ENCODE assay signal across 21 mouse cellular contexts in the genomic region with DNA sequence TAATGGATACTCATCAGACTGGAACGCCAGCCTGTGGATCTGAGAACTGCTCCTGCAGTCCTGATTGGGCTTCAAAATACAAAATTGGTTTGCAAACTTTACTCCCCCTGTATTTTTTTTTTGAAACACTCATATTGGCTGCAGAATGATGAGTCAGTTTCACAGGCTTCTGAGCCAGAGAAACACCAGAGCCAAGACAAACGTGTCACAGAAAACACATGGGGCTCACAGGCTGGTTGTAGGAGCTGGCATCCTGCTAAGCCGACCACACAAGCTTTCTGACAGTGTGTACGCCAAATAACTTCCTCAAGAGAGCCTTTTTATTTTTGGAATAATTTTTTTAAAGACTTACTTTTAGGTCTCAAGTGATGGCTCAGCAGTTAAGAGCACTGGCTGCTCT. TPM values are rescaled to one million over a fixed set of nuclear protein-coding genes. Genes with fewer than 3 reads are reported as not detected.
DNase-seq lines count a peak whose midpoint lies in the region; ATAC-seq lines count a peak whose summit lies in the region.
"Had no signal": no experiment of that assay in that cellular context is flagged by ENCODE, and none has a peak within 500 bp of the region (broad histone marks: within the 10 kb centered on the region; RNA-seq: fewer than 3 reads in every experiment).

No protein-coding gene starts in this region.

- H3K4me3 ChIP-seq in kidney, embryonic 16.5 days (ENCODE audit: low read length) = no peak overlapping the region
- H3K4me3 ChIP-seq: heart, embryonic 12.5 days; hindbrain, embryonic 15.5 days; limb, embryonic 10.5 days; neural tube, embryonic 12.5 days had no signal

- no peak overlapping the region for H3K9ac ChIP-seq in kidney, embryonic 16.5 days (replicated peaks; ENCODE audit: low read length)
- H3K9ac ChIP-seq: heart, embryonic 12.5 days; hindbrain, embryonic 15.5 days; liver, embryonic 14.5 days; neural tube, embryonic 12.5 days had no signal

- H3K27ac ChIP-seq in kidney, embryonic 16.5 days (ENCODE audit: low read length) = no peak overlapping the region
- H3K27ac ChIP-seq: hindbrain, embryonic 15.5 days; limb, embryonic 10.5 days; liver, embryonic 14.5 days; neural tube, embryonic 12.5 days had no signal

- no peaks in the 10 kb centered on the region for H3K9me3 ChIP-seq in kidney, embryonic 16.5 days (ENCODE audit: low read length)
- H3K9me3 ChIP-seq: heart, embryonic 12.5 days; hindbrain, embryonic 15.5 days; limb, embryonic 10.5 days; neural tube, embryonic 12.5 days had no signal

- no peaks in the 10 kb centered on the region for H3K27me3 ChIP-seq in kidney, embryonic 16.5 days (ENCODE audit: insufficient read depth, low read length)
- H3K27me3 ChIP-seq: heart, embryonic 12.5 days; hindbrain, embryonic 15.5 days; neural tube, embryonic 12.5 days had no signal

- H3K36me3 ChIP-seq in kidney, embryonic 16.5 days (ENCODE audit: insufficient read depth, low read length) = no peaks in the 10 kb centered on the region
- H3K36me3 ChIP-seq: heart, embryonic 12.5 days; hindbrain, embryonic 15.5 days; limb, embryonic 10.5 days; neural tube, embryonic 12.5 days had no signal

- ATAC-seq in kidney, embryonic 16.5 days (ENCODE audit: low FRiP score, low TSS enrichment) = no peak
- ATAC-seq: CD4-positive, CD25-positive, alpha-beta regulatory T cell, adult 4 months; Patski had no signal

- no peaks in the 10 kb centered on the region for H3K4me1 ChIP-seq in kidney, embryonic 16.5 days (ENCODE audit: insufficient read depth, low read length)
- H3K4me1 ChIP-seq: heart, embryonic 12.5 days; hindbrain, embryonic 15.5 days; limb, embryonic 10.5 days; neural tube, embryonic 12.5 days had no signal

- 73% methylated on average over 4 of the region's 4 CpGs for WGBS in kidney, embryonic 16.5 days

- peak; percentile 54 to 73 for DNase-seq in layer of hippocampus, adult 18-20 months (ENCODE audit: low spot score in 2 of 2)
- no peak for DNase-seq in layer of hippocampus, postnatal 25 days (ENCODE audit: extremely low spot score in 1 of 2, low spot score in 1 of 2)
- DNase-seq in fibroblast of lung, adult 2 months (ENCODE audit: low read depth) = peak; percentile 72
- DNase-seq in layer of hippocampus, postnatal 36 days = peak; percentile 25 to 50
- DNase-seq in right cerebral cortex, postnatal 36 days (ENCODE audit: low spot score in 2 of 2) = peak; percentile 57 to 68
- DNase-seq in MN1 (ENCODE audit: low spot score) = no peak
- DNase-seq in cerebellum, adult 18-20 months = no peak
- DNase-seq: kidney, adult 2 months; lung, postnatal 14 days; midbrain, embryonic 14.5 days; thymus, postnatal 25 days had no signal

- no peak overlapping the region for H3K4me2 ChIP-seq in kidney, embryonic 16.5 days (replicated peaks; ENCODE audit: low read depth, low read length)
- H3K4me2 ChIP-seq: heart, embryonic 12.5 days; hindbrain, embryonic 15.5 days; neural tube, embryonic 12.5 days had no signal

RNA-seq across cellular contexts. Expression of a gene that starts 35.0 kb away (rescaled TPM):
- total RNA-seq in layer of hippocampus, adult 18-20 months (2021) = 10 to 100 TPM; 25.6 to 35.3 TPM
- total RNA-seq in layer of hippocampus, postnatal 25 days (2021) = 10 to 100 TPM; 23.6 to 29.3 TPM
- 10 to 100 TPM; 25.9 to 28.2 TPM for total RNA-seq in layer of hippocampus, postnatal 36 days (2021)
- polyA plus RNA-seq in kidney, embryonic 16.5 days (2015; fragmentation: Nextera tagmentation; extraction: Ambion mirVana) = 102 and 112 TPM in 2 replicates

RNA-seq across cellular contexts. Expression of a gene that starts 47.0 kb away (rescaled TPM):
- 1 to 10 TPM; 3.4 to 4.6 TPM for total RNA-seq in layer of hippocampus, adult 18-20 months (2021)
- total RNA-seq in layer of hippocampus, postnatal 25 days (2021) = 1 to 10 TPM; 2.3 to 2.6 TPM
- total RNA-seq in layer of hippocampus, postnatal 36 days (2021) = 1 to 10 TPM; 2.7 to 2.8 TPM
- polyA plus RNA-seq in kidney, embryonic 16.5 days (2015; fragmentation: Nextera tagmentation; extraction: Ambion mirVana) = 0.05 TPM in 1 of 2 replicates, not detected in the other
- total RNA-seq: common myeloid progenitor, adult 5-6 weeks; gastrocnemius, adult 8-10 months had no signal
- polyA plus RNA-seq: CD4-positive, CD25-positive, alpha-beta regulatory T cell, adult 4 months; liver, embryonic 14.5 days; Patski had no signal

Comparison
In these comparisons a context has a peak if more than half of its experiments do, and no peak if none do; other contexts are left out.
1. DNase-seq: peak in layer of hippocampus, adult 18-20 months (2 of 2), fibroblast of lung, adult 2 months (single experiment), layer of hippocampus, postnatal 36 days (2 of 2) and right cerebral cortex, postnatal 36 days (2 of 2); none in layer of hippocampus, postnatal 25 days (0 of 2), MN1 (single experiment) and cerebellum, adult 18-20 months (0 of 2).